11 mouse cellular contexts compared by ENCODE assay signal in genomic region chr5:100825975-100826374, GRCm38 (mm10). TPM values are rescaled to one million over a fixed set of nuclear protein-coding genes. Genes with fewer than 3 reads are reported as not detected.
DNase-seq lines count a peak whose midpoint lies in the region; ATAC-seq and TF ChIP-seq lines count a peak whose summit lies in the region.
"Had no signal": no experiment of that assay in that cellular context is flagged by ENCODE, and none has a peak within 500 bp of the region (broad histone marks: within the 10 kb centered on the region; RNA-seq: fewer than 3 reads in every experiment).

No protein-coding gene starts in this region.

- DNase-seq in gastrocnemius, adult 2 months = no peak
- no peak for DNase-seq in gastrocnemius, postnatal 36 days
- peak; percentile 25 for DNase-seq in lung, postnatal 36 days
- no peak for DNase-seq in lung, postnatal 4 days
- DNase-seq in stomach, postnatal 0 days (ENCODE audit: low spot score) = no peak
- DNase-seq in left cerebral cortex, adult 18-20 months (ENCODE audit: low spot score in 2 of 2) = no peak
- no peak for DNase-seq in frontal cortex, postnatal 10 days (ENCODE audit: low spot score in 2 of 2)
- DNase-seq: heart, postnatal 36 days had no signal

- no peak overlapping the region for H3K27ac ChIP-seq in gastrocnemius, adult 2 months
- H3K27ac ChIP-seq in bone marrow macrophage, adult 2 months (ENCODE audit: insufficient read depth, low read depth, low read length) = no peak overlapping the region
- no peak overlapping the region for H3K27ac ChIP-seq in stomach, postnatal 0 days (replicated peaks)
- H3K27ac ChIP-seq: embryonic facial prominence, embryonic 15.5 days; stomach, embryonic 15.5 days had no signal

- H3K27me3 ChIP-seq in stomach, postnatal 0 days (ENCODE audit: control insufficient read depth, insufficient read depth, low read length) = no peaks in the 10 kb centered on the region
- H3K27me3 ChIP-seq: embryonic facial prominence, embryonic 15.5 days; stomach, embryonic 15.5 days had no signal

- H3K36me3 ChIP-seq in stomach, postnatal 0 days (ENCODE audit: control insufficient read depth, insufficient read depth, low read length) = no peaks in the 10 kb centered on the region
- H3K36me3 ChIP-seq: embryonic facial prominence, embryonic 15.5 days; stomach, embryonic 15.5 days had no signal

- no peak for TF ChIP-seq POLR2A in bone marrow macrophage, adult 2 months (IDR thresholded peaks at IDR 0.05; ENCODE audit: borderline replicate concordance, low read depth, low read length)

- H3K4me1 ChIP-seq in bone marrow macrophage, adult 2 months (ENCODE audit: control insufficient read depth, insufficient read depth, low read length) = no peaks in the 10 kb centered on the region
- H3K4me1 ChIP-seq in stomach, postnatal 0 days (replicated peaks; ENCODE audit: control insufficient read depth, insufficient read depth) = no peaks in the 10 kb centered on the region
- H3K4me1 ChIP-seq: embryonic facial prominence, embryonic 15.5 days; stomach, embryonic 15.5 days had no signal

- intact Hi-C loops in gastrocnemius, adult 2 months (cut with DNase I) = loop anchor here (1.0 kb wide), 1 partner anchor 89 kb away; no protein-coding TSS in a partner anchor
- intact Hi-C loops in gastrocnemius, postnatal 36 days (cut with DNase I) = no loop called here

- no peaks in the 10 kb centered on the region for H3K9me3 ChIP-seq in stomach, postnatal 0 days (ENCODE audit: control insufficient read depth, low read length)
- H3K9me3 ChIP-seq: embryonic facial prominence, embryonic 15.5 days; stomach, embryonic 15.5 days had no signal

- no peak overlapping the region for H3K4me2 ChIP-seq in stomach, postnatal 0 days (replicated peaks; ENCODE audit: low read depth)
- H3K4me2 ChIP-seq: embryonic facial prominence, embryonic 15.5 days; stomach, embryonic 15.5 days had no signal

- WGBS in stomach, postnatal 0 days = 19% methylated on average over 2 of the region's 2 CpGs

- ATAC-seq in stomach, postnatal 0 days (ENCODE audit: low FRiP score, low TSS enrichment) = no peak

- no peak for TF ChIP-seq EP300 in stomach, postnatal 0 days (optimal IDR thresholded peaks at IDR 0.05)

- no peak overlapping the region for H3K9ac ChIP-seq in stomach, postnatal 0 days (ENCODE audit: low read length)
- H3K9ac ChIP-seq: embryonic facial prominence, embryonic 15.5 days; stomach, embryonic 15.5 days had no signal

- TF ChIP-seq CTCF in gastrocnemius, adult 2 months (IDR thresholded peaks at IDR 0.05) = peak; percentile 69
- peak; percentile 26; the same call in 1 of the 2 replicates for TF ChIP-seq CTCF in bone marrow macrophage, adult 2 months (IDR thresholded peaks at IDR 0.05; ENCODE audit: low read depth, low read length)
- peak; percentile 69 for TF ChIP-seq CTCF in stomach, postnatal 0 days (IDR thresholded peaks at IDR 0.05; ENCODE audit: low read depth)

- no peak overlapping the region for H3K4me3 ChIP-seq in gastrocnemius, adult 2 months
- no peak overlapping the region for H3K4me3 ChIP-seq in bone marrow macrophage, adult 2 months (ENCODE audit: insufficient read depth, low read length)
- no peak overlapping the region for H3K4me3 ChIP-seq in stomach, postnatal 0 days (ENCODE audit: low read depth, low read length)
- H3K4me3 ChIP-seq: embryonic facial prominence, embryonic 15.5 days; stomach, embryonic 15.5 days had no signal

RNA-seq across cellular contexts. Expression of gene Abraxas1, which starts 5.2 kb away (rescaled TPM):
- 1 to 10 TPM; 4.3 to 4.4 TPM for total RNA-seq in gastrocnemius, adult 2 months (2021)
- total RNA-seq in gastrocnemius, postnatal 36 days (2021) = 1 to 10 TPM; 3.0 to 4.3 TPM
- 9.9 and 14.9 TPM in 2 replicates for polyA plus RNA-seq in bone marrow macrophage, adult 2 months (2012; ENCODE audit: insufficient read depth, insufficient read length, missing spikeins)
- 13.0 and 13.6 TPM in 2 replicates for polyA plus RNA-seq in stomach, postnatal 0 days (2015; fragmentation: Nextera tagmentation; extraction: Ambion mirVana)
- total RNA-seq in left cerebral cortex, adult 18-20 months (2021) = 10 to 100 TPM in 1 of 2 experiments, 1 to 10 TPM in 1; 8.7 to 11.8 TPM

RNA-seq across cellular contexts. Expression of gene Gpat3, which starts 19.5 kb away (rescaled TPM):
- total RNA-seq in gastrocnemius, adult 2 months (2021) = 1 to 10 TPM; 2.7 to 8.2 TPM
- 1 to 10 TPM; 6.0 to 7.6 TPM for total RNA-seq in gastrocnemius, postnatal 36 days (2021)
- 0.37 and 0.67 TPM in 2 replicates for polyA plus RNA-seq in bone marrow macrophage, adult 2 months (2012; ENCODE audit: insufficient read depth, insufficient read length, missing spikeins)
- 6.4 and 6.7 TPM in 2 replicates for polyA plus RNA-seq in stomach, postnatal 0 days (2015; fragmentation: Nextera tagmentation; extraction: Ambion mirVana)
- 1 to 10 TPM; 5.6 to 7.9 TPM for total RNA-seq in left cerebral cortex, adult 18-20 months (2021)

RNA-seq across cellular contexts. Expression of gene Mrps18c, which starts 27.5 kb away (rescaled TPM):
- total RNA-seq in gastrocnemius, adult 2 months (2021) = 10 to 100 TPM; 62.6 to 74.4 TPM
- 10 to 100 TPM; 63.1 to 64.4 TPM for total RNA-seq in gastrocnemius, postnatal 36 days (2021)
- polyA plus RNA-seq in bone marrow macrophage, adult 2 months (2012; ENCODE audit: insufficient read depth, insufficient read length, missing spikeins) = 141 and 142 TPM in 2 replicates
- 185 and 186 TPM in 2 replicates for polyA plus RNA-seq in stomach, postnatal 0 days (2015; fragmentation: Nextera tagmentation; extraction: Ambion mirVana)
- 10 to 100 TPM; 59.9 to 63.8 TPM for total RNA-seq in left cerebral cortex, adult 18-20 months (2021)

RNA-seq across cellular contexts. Expression of gene Helq, which starts 27.6 kb away (rescaled TPM):
- 1 to 10 TPM; 5.1 to 5.3 TPM for total RNA-seq in gastrocnemius, adult 2 months (2021)
- 1 to 10 TPM; 6.2 to 8.9 TPM for total RNA-seq in gastrocnemius, postnatal 36 days (2021)
- 2.5 and 8.2 TPM in 2 replicates for polyA plus RNA-seq in bone marrow macrophage, adult 2 months (2012; ENCODE audit: insufficient read depth, insufficient read length, missing spikeins)
- polyA plus RNA-seq in stomach, postnatal 0 days (2015; fragmentation: Nextera tagmentation; extraction: Ambion mirVana) = 5.4 and 6.3 TPM in 2 replicates
- 10 to 100 TPM; 16.4 to 17.1 TPM for total RNA-seq in left cerebral cortex, adult 18-20 months (2021)
